Mouse (Mus musculus): ENCODE results near the gene Mical3.
"Not testable (repeated sequence)": the region's sequence is repeated elsewhere in the genome, so short reads cannot be mapped to it uniquely, and the experiment has no call there.

The Mical3 gene

GRCm38 (mm10) chr6:120933670-120934069, 197.1 kb downstream of the Mical3 start:
- no peak for DNase-seq (ENCODE audit: inconsistent ontology term)

GRCm38 (mm10) chr6:120932597-120932996, 198.2 kb downstream of the Mical3 start:
- DNase-seq (ENCODE audit: inconsistent ontology term), result no peak

DNA sequence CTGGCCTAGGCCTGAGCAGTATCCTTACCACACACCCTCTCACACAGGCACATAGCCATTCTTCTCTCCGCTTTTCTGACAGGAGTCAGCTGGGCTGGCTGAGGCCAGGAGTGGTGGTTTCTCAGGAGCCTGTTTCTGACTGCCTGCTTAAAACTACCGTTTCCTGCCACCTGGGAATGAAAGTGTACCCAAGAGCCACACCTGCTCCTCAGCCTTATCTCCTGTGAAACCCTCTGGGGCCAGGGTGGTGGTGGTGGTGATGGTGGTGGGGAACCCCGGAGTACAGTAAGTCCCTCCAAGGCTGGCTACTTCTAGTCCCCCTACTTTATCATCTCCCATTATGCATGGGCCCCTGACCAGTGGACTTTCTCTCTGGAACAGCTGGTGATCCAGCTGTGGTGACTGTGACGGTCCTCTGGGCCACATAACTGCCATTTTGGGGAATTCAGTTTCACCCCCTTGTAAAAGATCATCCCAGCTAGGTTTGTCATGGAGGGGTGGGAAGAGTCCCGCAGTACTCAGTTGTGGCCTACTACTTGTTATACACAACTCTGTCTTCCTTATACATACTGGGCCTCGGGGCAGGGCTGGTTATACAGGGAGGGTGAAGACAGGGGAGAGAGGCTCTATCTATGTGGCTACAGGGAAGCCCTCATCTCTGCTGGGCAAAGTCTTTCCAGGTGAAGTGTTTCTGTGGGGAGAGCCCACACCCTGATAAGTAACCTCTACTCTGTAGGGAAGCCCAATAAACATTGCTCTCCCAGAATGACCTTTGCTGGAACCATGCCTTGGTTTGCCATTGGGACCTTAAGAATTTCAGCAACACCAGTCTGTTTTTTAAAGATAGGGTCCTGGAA, 200.1 kb downstream of the Mical3 start:
- no peak for DNase-seq (ENCODE audit: inconsistent ontology term)

DNA sequence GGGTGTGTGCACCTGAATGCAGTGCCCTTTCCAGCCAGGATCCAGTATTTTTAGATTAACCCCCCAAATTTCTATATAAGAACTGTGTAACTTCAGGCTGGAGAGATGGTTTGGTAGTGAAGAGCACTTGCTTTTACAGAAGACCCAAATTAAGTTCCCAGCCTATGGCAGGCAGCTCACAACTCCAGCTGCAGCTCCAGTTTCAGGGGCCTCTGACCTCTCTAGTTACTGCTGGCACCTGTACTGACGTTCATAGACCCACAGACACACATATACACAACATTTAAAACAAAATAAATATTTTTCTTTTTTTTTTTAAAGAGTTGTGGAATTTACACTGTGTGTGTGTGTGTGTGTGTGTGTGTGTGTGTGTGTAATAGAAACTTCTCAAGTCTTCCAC, 201.4 kb downstream of the Mical3 start:
- DNase-seq (ENCODE audit: inconsistent ontology term), result no peak

GRCm38 (mm10) chr6:120927765-120928164, 203.0 kb downstream of the Mical3 start:
- DNase-seq (ENCODE audit: inconsistent ontology term), result peak; percentile 53

GRCm38 (mm10) chr6:120926880-120927279, 203.9 kb downstream of the Mical3 start:
- DNase-seq (ENCODE audit: inconsistent ontology term), result no peak

DNA sequence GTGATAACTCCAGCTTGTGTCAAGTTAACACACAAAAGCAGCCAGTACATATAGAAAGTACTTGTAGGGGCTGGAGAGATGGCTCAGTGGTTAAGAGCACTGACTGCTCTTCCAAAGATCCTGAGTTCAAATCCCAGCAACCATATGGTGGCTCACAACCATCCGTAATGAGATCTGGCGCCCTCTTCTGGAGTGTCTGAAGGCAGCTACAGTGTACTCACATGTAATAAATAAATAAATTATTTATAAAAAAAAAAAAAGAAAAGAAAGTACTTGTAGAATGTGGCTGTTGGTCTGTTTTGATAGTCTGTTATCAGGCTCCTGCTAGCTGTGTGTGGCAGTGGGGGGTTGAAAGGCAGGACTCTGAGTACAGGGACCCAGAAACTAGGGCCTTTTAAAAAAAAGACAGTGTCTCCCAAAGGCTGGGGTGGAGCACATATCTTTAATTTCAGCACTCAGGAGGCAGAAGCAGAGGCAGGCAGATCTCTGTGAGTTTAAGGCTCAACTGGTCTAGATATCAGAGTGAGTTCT, 205.9 kb downstream of the Mical3 start:
- not testable (repeated sequence) for DNase-seq (ENCODE audit: inconsistent ontology term)

DNA sequence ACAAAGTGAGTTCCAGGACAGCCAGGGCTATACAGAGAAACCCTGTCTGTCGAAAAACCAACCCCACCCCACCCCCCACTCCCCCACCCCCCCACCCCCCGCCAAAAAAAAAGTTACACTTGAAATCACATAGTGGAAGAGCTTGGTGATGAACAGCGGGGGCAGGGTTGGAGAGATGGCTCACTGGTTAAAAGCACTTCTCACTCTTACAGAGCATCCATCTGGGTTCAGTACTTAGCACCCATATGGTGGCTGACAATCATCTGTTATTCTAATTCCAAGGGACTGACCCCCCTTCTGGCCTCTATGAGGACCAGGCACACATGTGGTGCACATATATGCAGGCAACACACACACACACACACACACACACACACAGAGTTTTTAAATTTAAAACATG, 212.8 kb downstream of the Mical3 start:
- no peak for DNase-seq (ENCODE audit: inconsistent ontology term)

GRCm38 (mm10) chr6:120916972-120917881, 213.6 kb downstream of the Mical3 start:
- peak; percentile 25 for DNase-seq (ENCODE audit: inconsistent ontology term)

GRCm38 (mm10) chr6:120916074-120916971, 214.5 kb downstream of the Mical3 start, which contains the start of gene Bid:
Bid (minus strand) TSS chr6:120916853.
- peak; percentile 93 for DNase-seq (ENCODE audit: inconsistent ontology term)

GRCm38 (mm10) chr6:120915649-120915975, 215.2 kb downstream of the Mical3 start:
- DNase-seq (ENCODE audit: inconsistent ontology term), result no peak

GRCm38 (mm10) chr6:120914911-120915648, 215.7 kb downstream of the Mical3 start:
- DNase-seq (ENCODE audit: inconsistent ontology term), result peak; percentile 58

DNA sequence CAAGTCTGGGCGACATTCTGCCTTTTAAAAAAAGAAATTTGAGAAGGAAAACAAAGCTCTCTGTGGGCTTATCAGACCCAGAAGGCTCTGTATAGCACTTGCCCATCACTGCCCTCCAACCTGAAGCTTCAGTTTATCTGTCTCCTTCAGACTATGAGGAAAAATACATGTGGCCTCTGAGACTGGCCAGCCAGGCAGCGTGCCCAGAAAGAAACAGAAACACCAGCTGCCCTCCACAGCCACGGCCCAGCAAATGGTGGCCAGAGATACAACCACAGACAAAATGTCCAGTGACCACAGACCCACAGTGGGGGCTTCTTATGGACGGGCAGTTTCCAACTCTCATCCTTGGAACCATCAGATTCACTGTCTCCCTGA, 216.3 kb downstream of the Mical3 start:
- DNase-seq (ENCODE audit: inconsistent ontology term), result peak; percentile 18

DNA sequence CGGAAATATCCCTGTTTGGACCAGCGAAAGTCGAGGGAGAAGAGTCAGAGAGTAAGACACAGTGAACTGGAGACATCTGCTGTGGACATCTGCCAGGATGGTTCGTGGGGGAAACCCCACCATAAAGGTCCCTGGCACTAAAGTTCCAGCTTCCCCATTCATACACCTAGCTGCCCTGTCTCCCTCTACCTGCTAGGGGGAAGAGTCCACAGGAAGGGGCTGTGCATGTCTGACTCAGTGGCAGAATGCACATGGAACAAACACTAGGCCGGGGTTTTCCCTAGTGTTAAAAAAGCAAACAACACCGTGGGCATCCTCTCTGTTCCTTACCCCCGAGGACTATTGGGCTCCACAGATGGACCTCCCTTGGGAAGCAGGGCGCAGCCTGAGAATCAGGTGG, 217.0 kb downstream of the Mical3 start:
- no peak for DNase-seq (ENCODE audit: inconsistent ontology term)

GRCm38 (mm10) chr6:120912931-120913330, 217.9 kb downstream of the Mical3 start:
- DNase-seq (ENCODE audit: inconsistent ontology term), result no peak

DNA sequence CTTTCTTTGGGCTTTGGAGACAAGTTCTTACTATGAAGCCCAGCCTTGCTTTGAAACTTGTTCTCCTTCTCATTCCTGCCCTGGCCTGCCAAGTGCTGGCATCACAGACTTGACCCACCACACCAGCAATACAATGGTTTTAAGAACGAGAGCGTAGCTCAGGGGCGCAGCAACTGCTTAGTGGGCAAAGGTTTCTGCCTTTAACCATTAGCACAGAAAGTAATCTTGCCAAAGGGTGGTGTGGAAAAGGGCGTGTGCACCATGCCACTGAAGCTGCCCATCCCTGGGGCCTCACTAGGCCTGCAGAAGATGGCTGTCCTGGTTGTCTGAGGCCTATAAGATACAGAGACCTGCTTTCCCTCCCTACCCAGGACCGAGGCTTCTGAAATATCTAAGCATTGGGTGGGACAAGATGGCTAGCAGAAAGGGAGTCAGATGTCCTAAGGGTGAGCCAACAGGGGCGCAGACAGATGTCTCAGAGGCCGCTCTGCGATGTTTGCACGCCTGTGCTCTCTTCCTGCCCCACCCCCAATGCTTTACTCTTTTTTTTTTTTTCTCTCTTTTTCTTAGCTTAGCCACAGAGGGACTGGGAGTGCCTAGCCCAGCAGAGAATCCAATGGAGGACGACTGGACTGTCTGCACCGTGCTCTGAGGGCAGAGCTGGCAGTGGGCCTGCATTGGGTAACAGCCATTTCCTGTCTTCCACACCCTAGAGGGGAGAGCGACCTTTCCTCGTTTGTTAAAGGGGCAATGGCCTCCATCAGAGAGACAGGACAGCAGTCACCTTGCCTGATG, 219.4 kb downstream of the Mical3 start:
- no peak for DNase-seq (ENCODE audit: inconsistent ontology term)

DNA sequence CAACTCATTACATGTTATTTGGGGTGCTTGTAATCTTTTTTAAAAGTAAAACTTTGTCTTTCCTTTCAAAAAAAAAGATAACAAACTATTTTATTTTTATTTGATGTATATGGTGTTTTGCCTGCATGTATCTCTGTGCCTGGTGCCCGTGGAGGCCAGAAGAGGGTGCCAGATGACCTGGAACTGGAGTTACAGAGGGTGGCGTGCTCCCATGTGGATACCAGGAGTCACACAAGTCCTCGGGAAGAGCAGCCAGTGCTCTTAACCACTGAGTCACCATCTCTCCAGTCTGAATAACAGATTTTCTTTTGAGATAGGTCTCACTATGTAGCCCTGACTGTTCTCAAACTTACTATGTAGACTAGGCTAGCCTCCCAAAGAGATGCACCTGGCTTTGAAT, 221.3 kb downstream of the Mical3 start:
- DNase-seq (ENCODE audit: inconsistent ontology term), result no peak

DNA sequence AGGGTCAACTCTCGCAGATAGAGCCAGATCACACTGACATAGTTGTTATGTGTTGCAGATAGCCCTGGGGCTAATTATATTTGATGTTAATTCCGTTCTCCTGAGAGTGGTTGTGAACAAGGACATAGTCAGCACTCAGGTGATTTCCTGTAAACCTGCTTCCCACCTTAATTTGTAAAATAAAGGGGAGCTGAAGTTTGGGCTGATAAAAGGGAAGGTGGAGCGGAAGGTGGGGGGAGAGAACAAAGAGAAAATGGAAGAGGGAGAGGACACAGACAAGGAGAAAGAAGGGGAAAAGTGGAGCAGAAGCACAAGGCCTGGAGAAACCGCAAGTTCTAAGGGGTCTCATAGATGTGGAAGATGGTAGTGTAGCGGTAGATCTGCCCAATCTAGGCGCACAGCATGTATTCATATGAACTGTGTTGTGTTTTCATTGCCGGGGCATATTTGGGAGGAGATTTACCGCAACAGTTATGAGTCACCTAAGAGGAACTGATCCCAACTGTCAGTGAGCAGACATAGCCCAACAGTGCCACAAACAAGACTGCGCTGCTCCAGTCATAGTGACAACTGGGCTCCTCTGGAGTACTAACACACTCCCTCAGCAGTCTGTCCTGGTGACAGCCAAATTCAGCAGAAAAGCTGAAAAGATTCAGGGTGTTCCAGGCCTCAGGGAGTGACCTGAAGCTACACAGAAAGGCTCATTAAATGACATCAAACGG, 222.8 kb downstream of the Mical3 start:
- DNase-seq (ENCODE audit: inconsistent ontology term), result not testable (repeated sequence)

- no peak for DNase-seq (ENCODE audit: inconsistent ontology term)
Measured at GRCm38 (mm10) chr6:120906521-120906920, 224.3 kb downstream of the Mical3 start.

Data from Muller cell, postnatal 12 days (primary cell).